Mouse (Mus musculus) neural tube, embryonic 11.5 days (tissue): ENCODE results near the gene Peak1. TPM values are rescaled to one million over a fixed set of nuclear protein-coding genes. Genes with fewer than 3 reads are reported as not detected.
A peak's percentile ranks its signal among the peaks of the same experiment; 100 is the strongest.

Experiments
- ATAC-seq: fragments of 200-750 bp; cut with Nextera tagmentation; 2 replicates; pipeline ENCODE4 v1.8.0; 2017; ENCODE audit warnings: moderate number of reproducible peaks, mild to moderate bottlenecking, moderate TSS enrichment, moderate library complexity; ENCODE audit not compliant: insufficient read depth, low FRiP score, low TSS enrichment
- DNase-seq: peaks from one replicate; pipeline ENCODE4 v3.0.0-alpha.2; 2015; ENCODE audit warnings: low spot score
- H3K27ac ChIP-seq: fragments of 300-500 bp; sonication (generic); 2 replicates; pipeline ENCODE4 v1.5.1; 2014; ENCODE audit warnings: low read depth, mild to moderate bottlenecking, low read length
- H3K27me3 ChIP-seq: fragments of 300-500 bp; sonication (generic); 2 replicates; pipeline ENCODE4 v1.6.1; 2014; ENCODE audit warnings: mild to moderate bottlenecking, low read length, mixed read lengths; ENCODE audit not compliant: control insufficient read depth, insufficient read depth
- H3K36me3 ChIP-seq: fragments of 300-500 bp; sonication (generic); 2 replicates; pipeline ENCODE4 v1.6.1; 2014; ENCODE audit warnings: mild to moderate bottlenecking, low read length, moderate library complexity, mixed read lengths; ENCODE audit not compliant: control insufficient read depth, insufficient read depth
- H3K4me1 ChIP-seq: fragments of 300-500 bp; sonication (generic); 2 replicates; pipeline ENCODE4 v1.6.1; 2014; ENCODE audit warnings: low read length, mixed read lengths; ENCODE audit not compliant: control insufficient read depth, insufficient read depth
- H3K4me2 ChIP-seq: fragments of 300-500 bp; sonication (generic); 2 replicates; pipeline ENCODE4 v1.6.1; 2014; ENCODE audit warnings: low read depth, mild to moderate bottlenecking, moderate library complexity
- H3K4me3 ChIP-seq: fragments of 300-500 bp; sonication (generic); 2 replicates; pipeline ENCODE4 v1.5.1; 2014; ENCODE audit warnings: low read depth, low read length
- H3K9ac ChIP-seq: fragments of 300-500 bp; sonication (generic); 2 replicates; pipeline ENCODE4 v1.6.1; 2014; ENCODE audit warnings: mild to moderate bottlenecking, low read length
- H3K9me3 ChIP-seq: fragments of 300-500 bp; sonication (generic); 2 replicates; pipeline ENCODE4 v1.6.1; 2016; ENCODE audit warnings: low read length; ENCODE audit not compliant: control insufficient read depth
- WGBS: fragments of 180-500 bp; shearing (Covaris S2); extraction: QIAGEN DNeasy Blood & Tissue Kit; methylation state at CpG from one replicate; pipeline ENCODE4 v1.1.7; 2014; 5-methylcytosine and 5-hydroxymethylcytosine counted together
- polyA plus RNA-seq: library from polyadenylated mRNA; unstranded; fragments of >200 nt; fragmentation: Nextera tagmentation; extraction: Ambion mirVana; gene quantifications from 2 replicates; pipeline ENCODE4 v1.2.1, GENCODE M21; 2014

Gene Peak1
- polyA plus RNA-seq, 1 experiment from 2014 or later = 8.5 TPM

DNA sequence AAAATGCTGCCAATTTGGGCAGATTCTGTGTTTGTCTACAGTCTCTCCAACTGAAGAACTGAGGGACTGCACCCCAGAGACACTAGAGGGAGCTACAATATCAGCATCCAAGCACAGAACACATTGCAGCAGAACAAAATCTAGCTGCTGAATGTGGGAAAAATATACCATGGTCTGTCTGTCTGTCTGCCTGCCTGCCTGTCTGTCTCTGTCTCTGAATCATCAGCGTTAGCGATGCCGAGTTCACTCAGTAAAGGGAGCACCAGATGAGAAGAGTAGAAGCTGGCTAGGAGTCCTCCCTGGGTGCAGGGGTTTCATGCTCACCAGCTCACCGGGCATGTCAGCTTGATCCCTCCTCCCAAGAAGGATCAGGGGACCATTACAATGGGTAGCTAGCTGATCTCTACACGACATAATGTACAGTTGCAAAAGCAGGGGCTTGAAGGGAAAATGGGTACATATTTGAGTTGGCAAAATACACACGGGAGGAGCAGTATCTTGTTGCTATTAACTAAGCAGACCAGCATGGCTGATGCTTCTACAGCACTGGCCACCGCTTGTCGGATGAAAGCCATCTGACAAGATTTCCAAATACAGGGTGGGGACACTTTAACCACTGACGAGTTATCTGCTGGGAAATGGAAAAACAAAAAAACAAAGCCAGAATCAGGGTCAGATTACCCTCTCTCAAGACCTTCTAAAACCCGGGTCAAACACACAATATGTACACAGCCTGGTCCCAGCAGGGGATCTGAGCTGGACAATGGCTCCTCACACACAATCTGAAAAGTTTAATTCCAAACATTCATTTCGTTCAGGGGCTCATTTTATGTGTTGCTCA, 204.2 kb downstream of the Peak1 start:
- no peaks in the 10 kb centered on the region; the same call in 1 of the 2 replicates for H3K4me1 ChIP-seq
- ATAC-seq (no peak), DNase-seq (peak; percentile 56)
- no peaks in the 10 kb centered on the region for H3K9me3 ChIP-seq
- 24% methylated on average over 11 of the region's 11 CpGs for WGBS
- no peak overlapping the region for H3K27ac ChIP-seq
- H3K4me3 ChIP-seq = no peak overlapping the region
- H3K9ac ChIP-seq = no peak overlapping the region
- no peaks in the 10 kb centered on the region for H3K27me3 ChIP-seq
- no peaks in the 10 kb centered on the region for H3K36me3 ChIP-seq
- H3K4me2 ChIP-seq = peak overlapping the region; percentile 23; the same call in 1 of the 2 replicates

DNA sequence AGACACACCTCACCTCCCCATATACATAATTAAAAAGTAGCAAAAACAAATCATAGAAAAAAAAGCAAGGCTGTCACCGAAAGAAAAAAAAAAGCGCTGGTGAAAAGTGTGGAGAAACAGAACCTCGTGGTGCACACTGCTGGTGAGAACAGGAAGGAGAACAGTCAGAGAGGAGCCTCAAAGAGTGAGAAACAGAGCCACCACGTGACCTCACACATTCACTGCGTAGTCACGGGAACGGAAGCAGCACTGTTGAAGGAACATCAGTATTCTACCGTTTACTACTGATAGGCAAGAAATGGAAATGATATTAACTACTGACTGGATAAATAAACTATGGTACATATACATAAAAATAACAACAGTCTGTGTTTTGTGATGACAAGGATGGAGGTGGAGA, 209.1 kb downstream of the Peak1 start:
- H3K27me3 ChIP-seq = no peaks in the 10 kb centered on the region
- H3K9me3 ChIP-seq = no peaks in the 10 kb centered on the region
- no peak overlapping the region for H3K4me2 ChIP-seq
- H3K9ac ChIP-seq = no peak overlapping the region
- 88% methylated on average over 8 of the region's 8 CpGs for WGBS
- H3K36me3 ChIP-seq = no peaks in the 10 kb centered on the region
- no peak for ATAC-seq
- DNase-seq = no peak
- H3K4me1 ChIP-seq = no peaks in the 10 kb centered on the region; the same call in 1 of the 2 replicates
- no peak overlapping the region for H3K4me3 ChIP-seq
- H3K27ac ChIP-seq = no peak overlapping the region

DNA sequence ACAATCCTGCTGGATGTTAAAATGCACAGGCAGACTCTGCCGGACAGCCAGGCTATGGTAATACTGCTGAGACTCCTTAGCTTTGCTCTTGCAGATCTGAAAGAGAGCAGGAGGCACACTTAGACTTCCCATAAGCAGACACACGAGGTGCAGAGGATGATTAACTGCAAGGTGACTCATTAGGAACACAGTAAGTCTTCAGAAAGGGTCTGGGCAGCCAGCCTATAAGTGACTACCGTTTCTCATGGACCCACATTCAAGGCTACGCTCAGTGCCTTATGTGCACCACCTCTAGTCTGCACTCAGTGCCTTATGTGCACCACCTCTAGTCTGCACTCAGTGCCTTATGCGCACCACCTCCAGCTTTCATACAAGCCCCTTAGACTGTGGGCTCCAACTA, 210.4 kb downstream of the Peak1 start:
- Histone ChIP-seq H3K27me3 (no peaks in the 10 kb centered on the region), H3K27ac (no peak overlapping the region), H3K4me2 (no peak overlapping the region), H3K36me3 (no peaks in the 10 kb centered on the region), H3K9me3 (no peaks in the 10 kb centered on the region), H3K4me3 (no peak overlapping the region), H3K9ac (no peak overlapping the region), H3K4me1 (no peaks in the 10 kb centered on the region)
- DNase-seq (no peak), ATAC-seq (no peak)
- 81% methylated on average over 5 of the region's 5 CpGs for WGBS

DNA sequence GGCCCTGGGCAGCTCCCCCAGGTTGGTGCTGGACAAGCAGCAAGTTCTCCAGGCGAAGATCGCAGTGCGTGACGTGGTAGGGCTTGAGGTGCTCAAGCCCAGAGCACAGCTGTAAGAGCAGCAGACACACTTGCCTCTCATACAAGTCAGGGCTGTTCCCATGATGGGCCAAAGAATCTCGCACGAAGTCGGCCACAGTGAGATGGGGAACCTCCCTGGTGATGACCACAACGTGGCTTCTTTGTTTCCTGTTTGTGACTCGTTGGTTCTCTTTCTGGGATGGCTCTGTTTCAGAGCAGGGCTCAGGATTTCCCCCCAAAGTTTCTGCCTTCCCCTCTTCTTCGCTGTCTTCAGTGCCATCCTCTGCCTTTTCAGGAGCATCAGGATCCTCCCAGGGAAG, 210.8 kb downstream of the Peak1 start:
- WGBS = 91% methylated on average over 10 of the region's 10 CpGs
- no peaks in the 10 kb centered on the region for H3K36me3 ChIP-seq
- H3K9me3 ChIP-seq = no peaks in the 10 kb centered on the region
- H3K27ac ChIP-seq = no peak overlapping the region
- H3K4me3 ChIP-seq = no peak overlapping the region
- ATAC-seq (no peak), DNase-seq (no peak)
- H3K4me2 ChIP-seq = no peak overlapping the region
- H3K4me1 ChIP-seq = no peaks in the 10 kb centered on the region
- H3K27me3 ChIP-seq = no peaks in the 10 kb centered on the region
- H3K9ac ChIP-seq = no peak overlapping the region

DNA sequence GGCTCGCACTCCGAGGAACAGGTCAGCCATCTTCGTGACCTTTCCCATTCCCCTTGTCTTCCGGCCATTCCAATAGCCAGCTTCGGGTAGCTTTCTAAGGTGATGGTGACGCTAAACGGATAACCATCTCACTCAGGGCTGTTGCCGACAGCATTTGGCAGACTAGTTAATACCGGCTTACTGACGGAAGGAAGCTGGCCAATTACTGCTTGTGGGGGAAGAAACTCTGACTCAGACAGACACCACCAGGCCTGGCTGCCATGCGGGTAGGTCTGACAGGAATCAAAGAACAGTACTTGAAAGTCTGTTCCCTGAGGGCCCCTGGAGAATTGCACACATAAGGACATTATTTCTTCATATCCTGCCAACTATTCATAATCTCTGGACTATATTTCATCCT, 212.5 kb downstream of the Peak1 start:
- Histone ChIP-seq H3K9ac (no peak overlapping the region), H3K27ac (no peak overlapping the region), H3K4me2 (no peak overlapping the region), H3K4me1 (no peaks in the 10 kb centered on the region), H3K36me3 (no peaks in the 10 kb centered on the region), H3K27me3 (no peaks in the 10 kb centered on the region), H3K9me3 (no peaks in the 10 kb centered on the region), H3K4me3 (no peak overlapping the region)
- 88% methylated on average over 11 of the region's 11 CpGs for WGBS
- ATAC-seq (no peak), DNase-seq (no peak)

DNA sequence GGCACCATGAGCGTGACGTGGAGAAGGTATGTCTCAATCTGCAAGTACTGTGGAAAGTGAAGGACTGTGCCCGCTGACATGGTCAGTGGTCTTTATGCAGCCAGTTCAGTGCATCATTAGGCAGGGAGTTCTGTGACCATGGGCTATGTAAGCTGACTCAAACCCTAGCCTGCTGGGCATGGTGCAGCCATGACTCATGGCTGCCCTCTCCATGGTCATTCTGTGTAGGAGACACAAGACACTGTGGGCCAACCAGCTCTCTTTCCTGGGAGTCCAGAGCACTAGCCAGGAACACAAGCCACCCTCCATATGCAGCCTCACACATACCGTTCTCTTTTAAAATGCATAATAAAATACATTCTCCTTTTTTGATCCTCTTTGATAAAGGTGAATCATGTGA, 213.6 kb downstream of the Peak1 start:
- Histone ChIP-seq H3K36me3 (no peaks in the 10 kb centered on the region), H3K4me2 (no peak overlapping the region), H3K4me1 (no peaks in the 10 kb centered on the region), H3K9ac (no peak overlapping the region), H3K9me3 (no peaks in the 10 kb centered on the region), H3K27ac (no peak overlapping the region), H3K4me3 (no peak overlapping the region), H3K27me3 (no peaks in the 10 kb centered on the region)
- DNase-seq (no peak), ATAC-seq (no peak)
- WGBS = 89% methylated on average over 4 of the region's 4 CpGs

- H3K4me3 ChIP-seq = no peak overlapping the region
- H3K27ac ChIP-seq = no peak overlapping the region
- peak; percentile 89 for DNase-seq
- no peak overlapping the region for H3K9ac ChIP-seq
- no peaks in the 10 kb centered on the region for H3K36me3 ChIP-seq
- H3K9me3 ChIP-seq = no peaks in the 10 kb centered on the region
- H3K27me3 ChIP-seq = no peaks in the 10 kb centered on the region
- no peak overlapping the region for H3K4me2 ChIP-seq
- WGBS = 40% methylated on average over 14 of the region's 14 CpGs
- H3K4me1 ChIP-seq = no peaks in the 10 kb centered on the region
- 0 out of 2 replicates have a peak, but pooled peaks have one; percentile 31 for ATAC-seq
Observed at GRCm38 (mm10) chr9:56200645-56201314, 217.1 kb downstream of the Peak1 start.

- no peak for DNase-seq
- WGBS = 67% methylated on average over 2 of the region's 2 CpGs
- H3K4me3 ChIP-seq = no peak overlapping the region
Observed at GRCm38 (mm10) chr9:56200200-56200599, 217.7 kb downstream of the Peak1 start.

DNA sequence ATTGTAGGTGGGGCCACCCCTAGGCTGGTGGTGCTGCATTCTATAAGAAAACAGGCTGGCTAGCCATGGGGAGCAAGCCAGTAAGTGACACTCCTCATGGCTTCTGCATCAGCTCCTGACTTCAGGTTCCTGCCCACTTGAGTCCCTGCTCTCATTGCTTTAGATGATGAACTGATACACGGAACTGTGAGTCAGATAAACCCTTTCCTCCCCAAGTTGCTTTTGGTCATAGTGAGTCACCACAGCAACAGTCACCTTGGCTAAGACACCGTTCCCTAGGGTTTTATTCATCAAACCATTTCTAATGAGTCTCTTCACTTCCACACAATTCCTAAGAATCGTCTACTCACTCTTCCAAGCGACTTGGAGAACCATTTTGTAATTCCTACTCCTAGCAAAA, 220.9 kb downstream of the Peak1 start:
- no peaks in the 10 kb centered on the region for H3K36me3 ChIP-seq
- no peak for ATAC-seq
- no peaks in the 10 kb centered on the region for H3K27me3 ChIP-seq
- H3K9ac ChIP-seq = no peak overlapping the region
- no peak for DNase-seq
- WGBS = 81% methylated on average over 4 of the region's 4 CpGs
- H3K4me2 ChIP-seq = no peak overlapping the region
- no peak overlapping the region for H3K27ac ChIP-seq
- H3K9me3 ChIP-seq = no peaks in the 10 kb centered on the region
- H3K4me3 ChIP-seq = no peak overlapping the region
- H3K4me1 ChIP-seq = no peaks in the 10 kb centered on the region; the same call in 1 of the 2 replicates

More at GRCm38 (mm10) chr9:56200200-56200599, 217.7 kb downstream of the Peak1 start:
- no peak overlapping the region for H3K4me2 ChIP-seq
- no peak for ATAC-seq
- H3K27ac ChIP-seq = no peak overlapping the region
- H3K9me3 ChIP-seq = no peaks in the 10 kb centered on the region
- no peaks in the 10 kb centered on the region for H3K4me1 ChIP-seq
- H3K36me3 ChIP-seq = no peaks in the 10 kb centered on the region
- H3K27me3 ChIP-seq = no peaks in the 10 kb centered on the region
- H3K9ac ChIP-seq = no peak overlapping the region
